Mouse (Mus musculus) bone marrow macrophage, adult 2 months (primary cell): ENCODE data around the gene Taar4.

ENCODE experiments used
- CTCF ChIP-seq: IDR thresholded peaks from 2 replicates; pipeline ENCODE4 v1.5.1; 2012; ENCODE audit warnings: low read depth, mild to moderate bottlenecking, low read length, moderate library complexity
- POLR2A ChIP-seq: IDR thresholded peaks from 2 replicates; pipeline ENCODE4 v1.6.1; 2012; ENCODE audit warnings: mild to moderate bottlenecking, low read depth, low read length, borderline replicate concordance

GRCm38 (mm10) chr10:24007034-24007433, 46.7 kb downstream of the Taar4 start:
- TF ChIP-seq POLR2A = no peak
- no peak for TF ChIP-seq CTCF
